Mouse (Mus musculus): ENCODE measurements around the gene Sptan1. TPM values are rescaled to one million over a fixed set of nuclear protein-coding genes. Genes with fewer than 3 reads are reported as not detected.

Gene Sptan1
- 69.7 and 87.6 TPM in 2 replicates for polyA plus RNA-seq (2012; rRNA removed; ENCODE audit: low replicate concordance)

DNA sequence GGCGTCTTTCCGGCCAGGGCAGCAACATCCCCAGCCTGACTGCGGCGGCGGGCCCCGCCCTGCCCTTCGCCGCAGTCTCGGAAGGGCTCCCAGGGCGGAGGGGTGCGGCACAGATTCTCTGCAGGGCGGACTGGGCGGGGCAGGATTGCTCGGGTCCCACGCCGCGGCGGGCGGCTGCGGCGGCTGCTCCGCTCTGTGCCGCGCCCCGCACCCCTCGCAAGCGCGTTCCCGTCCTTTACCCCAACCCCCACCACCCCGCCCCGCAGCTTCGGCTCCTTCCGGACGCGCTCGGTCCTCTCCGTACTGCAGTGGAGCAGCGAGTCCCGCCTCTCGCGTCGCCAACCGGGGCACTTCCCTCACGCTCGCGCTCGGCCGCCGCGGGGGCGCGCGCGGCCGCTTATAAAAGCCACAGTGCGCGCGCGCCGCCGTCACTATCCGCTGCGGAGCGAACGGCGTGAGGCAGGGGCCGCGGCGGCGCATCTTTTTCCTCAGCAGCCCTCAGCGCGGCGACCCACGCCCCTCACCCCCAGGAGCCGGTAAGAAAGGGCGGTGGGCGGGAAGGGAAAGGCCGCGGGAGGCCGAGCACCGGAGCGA lies at the start of gene Sptan1:
Sptan1 (plus strand) TSS at position 311 of the 594 bp plus-strand sequence.

DNA sequence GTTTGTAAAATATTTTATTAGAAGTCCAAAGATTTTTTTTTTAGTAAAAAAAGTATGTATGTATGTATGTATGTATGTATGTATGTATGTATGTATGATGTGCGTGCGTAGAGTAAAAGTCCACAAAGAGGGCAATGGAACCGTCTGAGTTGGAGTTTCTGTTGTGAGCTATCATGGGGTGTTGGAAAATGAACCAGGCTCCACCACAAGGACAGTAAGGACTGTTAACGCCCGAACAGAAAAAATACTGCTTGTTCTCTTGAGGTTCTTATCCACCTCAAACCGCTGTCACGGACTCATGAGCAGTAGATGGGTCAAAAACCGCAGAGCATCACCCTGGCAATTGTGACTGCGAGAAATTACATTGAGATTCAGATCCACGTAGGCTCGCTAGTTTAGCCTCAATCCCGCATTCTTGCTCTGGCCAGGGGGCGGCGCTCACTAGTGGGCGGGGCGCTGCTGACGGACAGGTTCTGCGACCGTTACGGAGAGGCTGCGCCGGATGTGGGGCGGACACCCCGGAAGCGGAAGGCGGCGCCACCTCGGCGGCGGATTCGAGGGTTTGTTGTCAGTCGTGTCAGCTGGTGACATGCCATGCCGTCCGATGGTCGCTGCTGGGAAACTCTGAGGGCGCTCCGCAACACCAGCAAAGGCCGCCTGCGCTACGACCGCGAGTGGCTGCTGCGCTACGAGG lies 30.3 kb upstream of the Sptan1 start, which contains the start of gene Gle1:
Gle1 (plus strand) TSS at position 521 of the 694 bp plus-strand sequence.

DNA sequence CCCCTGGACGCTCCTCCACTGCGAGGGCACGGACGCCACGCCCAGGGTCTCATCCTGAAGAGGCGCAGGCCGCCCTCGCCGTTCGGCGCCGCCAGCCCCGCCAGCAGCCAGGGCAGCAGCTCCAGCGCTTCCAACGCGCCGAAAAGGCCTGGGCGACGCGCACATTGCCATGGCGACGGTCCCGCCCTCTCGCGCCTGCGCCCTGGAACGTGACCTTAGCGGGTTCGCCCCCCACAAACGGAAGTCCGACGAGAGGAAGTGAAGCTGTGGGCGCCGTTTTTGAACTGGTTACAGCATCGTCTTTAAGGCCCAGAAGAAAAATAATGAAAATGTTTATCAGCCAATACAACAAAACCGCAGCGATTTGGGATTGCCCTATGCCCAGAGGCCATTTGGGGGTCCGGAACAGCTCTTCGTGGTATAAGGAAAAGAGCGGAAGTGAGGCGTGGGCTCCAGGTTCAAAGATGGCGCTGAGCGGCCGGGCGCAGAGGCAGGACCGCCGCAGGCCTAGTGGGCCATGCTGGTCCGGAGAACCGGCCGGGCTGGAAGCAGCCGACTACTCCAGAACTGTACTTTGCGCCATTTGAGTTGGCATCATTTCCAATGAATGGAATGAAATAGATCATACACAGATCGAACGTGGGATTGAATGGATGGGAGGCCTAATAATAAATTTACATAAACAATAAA lies 83.5 kb downstream of the Sptan1 start, which contains the start of gene Wdr34:
Wdr34 (minus strand) TSS at position 183 of the 690 bp plus-strand sequence.

DNA sequence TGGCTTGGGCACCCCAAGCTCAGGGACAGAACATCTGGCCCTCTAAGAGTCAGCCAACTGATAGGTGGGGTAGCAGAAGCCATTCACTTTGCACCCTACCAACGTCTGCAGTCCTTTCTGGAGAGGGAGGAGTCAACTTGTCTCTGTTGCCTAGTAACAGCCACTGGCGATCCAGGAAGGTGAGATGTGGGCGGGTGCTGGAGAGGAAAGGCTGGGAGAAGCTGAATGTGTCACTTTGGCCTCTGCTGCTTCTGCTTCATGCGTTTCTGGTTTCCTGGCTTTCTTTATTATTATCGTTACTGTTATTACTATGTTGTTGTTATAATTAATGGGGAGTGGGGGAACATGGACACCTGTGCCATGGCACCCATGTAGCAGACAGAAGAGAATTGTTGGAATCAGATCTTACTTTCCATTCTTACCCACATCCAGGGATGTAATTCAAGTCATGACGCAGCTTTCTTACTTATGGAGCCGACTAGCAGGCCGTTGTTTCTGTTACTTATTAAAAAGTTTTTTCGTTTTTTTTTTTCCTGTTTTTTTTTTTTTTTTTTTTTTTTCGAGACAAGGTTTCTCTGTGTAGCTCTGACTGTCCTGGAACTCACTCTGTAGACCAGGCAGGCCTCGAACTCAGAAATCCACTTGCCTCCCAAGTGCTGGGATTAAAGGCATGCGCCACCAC lies 92.0 kb downstream of the Sptan1 start, which contains the start of gene Set:
Set (plus strand) TSS at position 156 of the 682 bp plus-strand sequence.

DNA sequence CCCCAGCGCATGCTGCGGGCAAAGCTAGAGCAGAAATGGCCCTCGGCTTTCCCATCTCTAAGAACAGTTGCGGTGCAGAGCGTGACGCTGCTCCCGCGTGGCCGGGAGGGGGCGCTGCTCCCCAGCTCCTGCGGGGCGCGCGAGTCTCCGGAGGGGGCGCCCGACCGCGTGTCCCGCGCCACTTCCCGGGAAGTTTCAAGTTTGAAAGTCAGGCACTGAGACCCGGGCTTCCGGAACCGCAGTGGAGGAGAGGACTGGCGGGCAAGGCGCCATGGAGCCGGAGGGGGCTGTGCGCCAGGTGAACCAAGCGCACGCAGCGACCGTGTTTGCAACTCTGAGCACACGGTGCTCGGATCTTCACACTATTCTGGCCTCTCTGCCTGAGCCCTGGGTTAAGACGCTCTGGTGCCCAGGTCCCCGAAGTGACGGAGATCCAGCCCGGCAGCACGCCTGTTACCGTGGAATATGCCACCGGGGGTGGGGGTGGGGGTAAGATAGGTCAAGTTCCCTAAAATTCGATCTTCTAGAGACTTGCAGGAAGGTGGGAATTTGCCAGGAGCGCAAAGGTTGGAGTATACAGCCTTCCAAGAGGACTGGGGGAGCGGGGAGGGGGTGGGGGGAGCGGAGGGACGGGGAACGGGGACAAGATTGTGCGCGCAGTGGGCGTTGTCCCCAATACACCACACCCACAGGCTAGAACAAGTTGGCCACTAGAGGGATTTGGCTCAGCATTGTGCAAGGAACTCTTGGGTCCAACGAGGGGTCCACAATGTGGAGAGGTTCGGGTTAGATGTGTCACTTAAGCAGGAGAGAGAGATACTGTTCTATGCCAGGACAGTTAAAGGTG lies 112.4 kb downstream of the Sptan1 start, which contains the start of gene Pkn3:
Pkn3 (plus strand) TSS at position 183 of the 847 bp plus-strand sequence.

Other genes with a start within 250 kb of the Sptan1 start
- 0.70 and 2.1 TPM in 2 replicates for gene Gm13420, start 213.9 kb upstream of the Sptan1 start, polyA plus RNA-seq (2012; rRNA removed; ENCODE audit: low replicate concordance)
- gene Gm13547, start 206.2 kb upstream of the Sptan1 start, polyA plus RNA-seq (2012; rRNA removed; ENCODE audit: low replicate concordance), result not detected in 2 replicates
- gene Coq4, start 178.1 kb upstream of the Sptan1 start, polyA plus RNA-seq (2012; rRNA removed; ENCODE audit: low replicate concordance), result 192 and 202 TPM in 2 replicates
- 21.0 and 31.9 TPM in 2 replicates for gene Trub2, start 177.1 kb upstream of the Sptan1 start, polyA plus RNA-seq (2012; rRNA removed; ENCODE audit: low replicate concordance)
- gene Slc27a4, start 162.9 kb upstream of the Sptan1 start, polyA plus RNA-seq (2012; rRNA removed; ENCODE audit: low replicate concordance), result 251 and 1,003 TPM in 2 replicates
- 51.0 and 51.8 TPM in 2 replicates for gene Urm1, start 145.5 kb upstream of the Sptan1 start, polyA plus RNA-seq (2012; rRNA removed; ENCODE audit: low replicate concordance)
- gene Cercam, start 96.4 kb upstream of the Sptan1 start, polyA plus RNA-seq (2012; rRNA removed; ENCODE audit: low replicate concordance), result 3.5 and 5.8 TPM in 2 replicates
- 9.2 and 13.0 TPM in 2 replicates for gene Odf2, start 76.3 kb upstream of the Sptan1 start, polyA plus RNA-seq (2012; rRNA removed; ENCODE audit: low replicate concordance)
- gene Gle1, start 30.1 kb upstream of the Sptan1 start, polyA plus RNA-seq (2012; rRNA removed; ENCODE audit: low replicate concordance), result 5.0 and 6.3 TPM in 2 replicates
- gene Wdr34, start 83.3 kb downstream of the Sptan1 start, polyA plus RNA-seq (2012; rRNA removed; ENCODE audit: low replicate concordance), result 9.6 and 10.9 TPM in 2 replicates
- gene Set, start 91.8 kb downstream of the Sptan1 start, polyA plus RNA-seq (2012; rRNA removed; ENCODE audit: low replicate concordance), result 38.4 and 44.9 TPM in 2 replicates
- gene Pkn3, start 112.1 kb downstream of the Sptan1 start, polyA plus RNA-seq (2012; rRNA removed; ENCODE audit: low replicate concordance), result 7.9 and 10.0 TPM in 2 replicates
- gene Zdhhc12, start 128.1 kb downstream of the Sptan1 start, polyA plus RNA-seq (2012; rRNA removed; ENCODE audit: low replicate concordance), result 92.1 and 211 TPM in 2 replicates
- 37.7 and 41.5 TPM in 2 replicates for gene Zer1, start 159.0 kb downstream of the Sptan1 start, polyA plus RNA-seq (2012; rRNA removed; ENCODE audit: low replicate concordance)
- gene Tbc1d13, start 168.2 kb downstream of the Sptan1 start, polyA plus RNA-seq (2012; rRNA removed; ENCODE audit: low replicate concordance), result 75.7 and 94.3 TPM in 2 replicates
- 88.4 and 254 TPM in 2 replicates for gene Endog, start 205.9 kb downstream of the Sptan1 start, polyA plus RNA-seq (2012; rRNA removed; ENCODE audit: low replicate concordance)
- gene Spout1, start 212.9 kb downstream of the Sptan1 start, polyA plus RNA-seq (2012; rRNA removed; ENCODE audit: low replicate concordance), result 19.1 and 20.7 TPM in 2 replicates
- 33.7 and 56.0 TPM in 2 replicates for gene Kyat1, start 240.3 kb downstream of the Sptan1 start, polyA plus RNA-seq (2012; rRNA removed; ENCODE audit: low replicate concordance)